Mouse (Mus musculus): ENCODE measurements at regions not wholly inside any gene's neighbourhood (a gene's known extent, or its start where the extent isn't known, plus 50 kb on each side); places are given as distances from the start of the nearest gene placed in this dataset.

DNA sequence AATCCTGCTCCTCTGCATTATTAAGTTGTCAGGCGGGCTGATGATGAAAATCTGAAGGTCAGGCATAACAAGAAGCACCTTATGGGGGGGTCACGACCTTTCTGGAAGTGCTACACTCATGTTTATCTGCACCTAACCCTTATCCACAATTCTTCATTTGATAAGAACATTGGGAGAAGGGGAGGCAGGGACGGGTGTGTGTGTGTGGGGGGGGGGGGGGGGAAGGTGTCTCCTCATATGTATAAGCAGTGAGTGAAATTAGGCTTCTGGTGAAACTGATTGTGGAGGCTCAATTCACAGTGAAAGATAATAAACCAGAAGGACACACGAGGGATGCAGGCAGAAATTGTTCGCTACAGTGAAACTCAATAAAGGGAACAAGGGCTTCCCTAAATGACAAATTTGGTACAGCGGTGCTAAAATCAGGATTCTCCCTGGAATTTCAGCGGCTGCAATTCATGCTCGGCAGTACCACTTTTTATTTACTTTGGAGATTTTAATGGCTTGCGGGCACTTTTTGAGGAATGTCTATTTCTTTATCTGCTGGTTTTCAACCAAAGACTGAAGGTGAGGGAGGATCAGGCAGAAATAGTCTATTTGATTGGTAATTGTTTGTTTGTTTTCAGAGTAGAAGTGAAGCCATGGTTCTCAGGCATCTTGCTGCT lies 327.2 kb downstream of the Gm10295 start:
- Histone ChIP-seq H3K9me3 (no peaks in the 10 kb centered on the region; the same call in none of the 2 replicates), H3K27me3 (replicated peaks) (no peaks in the 10 kb centered on the region), H3K27ac (0 out of 2 replicates have a peak overlapping the region, but pooled peaks have one; percentile 49), H3K4me2 (peak overlapping the region; percentile 65), H3K4me3 (peak overlapping the region; percentile 34), H3K4me1 (peaks cover 13% of the 10 kb centered on the region), H3K9ac (peak overlapping the region; percentile 32; the same call in 1 of the 2 replicates), H3K36me3 (replicated peaks) (no peaks in the 10 kb centered on the region)
- 18% methylated on average over 9 of the region's 9 CpGs for WGBS
- peak; percentile 24; the same call in 1 of the 2 replicates for ATAC-seq (replicated peaks)

DNA sequence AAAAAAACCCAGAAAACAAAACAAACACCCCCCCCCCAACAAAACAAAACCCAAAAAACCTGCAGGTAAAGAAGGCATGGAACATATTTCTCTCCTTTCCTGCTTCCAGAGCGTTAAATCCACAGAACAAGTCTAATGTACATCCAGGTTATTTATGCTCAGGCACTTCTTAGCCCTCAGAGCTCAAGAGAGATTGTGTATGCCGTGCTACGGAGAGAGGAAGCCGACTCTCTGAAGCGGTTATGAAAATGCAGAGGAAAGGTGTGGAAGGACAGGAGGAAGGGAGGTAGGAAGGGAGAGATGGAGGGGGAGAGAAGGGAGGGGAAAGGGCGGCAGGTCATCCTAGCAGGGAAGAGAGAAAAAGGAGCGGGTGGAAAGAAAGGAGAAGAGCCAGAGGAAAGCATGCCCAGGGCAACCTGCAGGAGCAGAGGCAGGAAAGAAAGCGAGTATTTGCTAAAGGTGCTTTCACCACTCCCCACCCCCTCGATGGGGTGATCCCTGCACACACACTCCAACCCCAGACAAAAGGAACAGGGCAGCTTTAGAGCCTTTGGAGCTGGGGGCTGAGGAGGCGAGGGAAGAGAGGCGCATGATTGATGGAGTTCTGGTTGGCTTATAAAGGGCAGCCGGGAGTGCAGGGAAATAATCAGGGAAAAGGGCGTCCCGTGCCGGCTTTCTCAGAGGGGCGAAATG lies 327.9 kb downstream of the Gm10295 start:
- WGBS, result 6% methylated on average over 16 of the region's 16 CpGs
- Histone ChIP-seq H3K27me3 (replicated peaks) (no peaks in the 10 kb centered on the region), H3K4me2 (peak overlapping the region; percentile 65), H3K9ac (peak overlapping the region; percentile 32; the same call in 1 of the 2 replicates), H3K4me1 (peaks cover 13% of the 10 kb centered on the region), H3K36me3 (replicated peaks) (no peaks in the 10 kb centered on the region), H3K9me3 (no peaks in the 10 kb centered on the region; the same call in none of the 2 replicates), H3K27ac (peak overlapping the region; percentile 49), H3K4me3 (peak overlapping the region; percentile 34)
- peak; percentile 84; the same call in 1 of the 2 replicates for ATAC-seq (replicated peaks)

Measured in midbrain, embryonic 15.5 days (tissue).